Mouse (Mus musculus): ENCODE data around the gene Galc.

GRCm38 (mm10) chr12:98190201-98190600 is 69.1 kb downstream of the Galc start:
- no peak for TF ChIP-seq GATA1 (IDR thresholded peaks at IDR 0.05; ENCODE audit: borderline replicate concordance, low read length)
- TF ChIP-seq FLI1 (IDR thresholded peaks at IDR 0.05; ENCODE audit: low read length), result no peak

Measured in megakaryocyte, embryonic 14.5 days (primary cell).